Mouse (Mus musculus) spleen, adult 2 months (tissue): ENCODE data around the gene D930048N14Rik.

Source experiments
- CTCF ChIP-seq: fragments of 200-500 bp; IDR thresholded peaks from 2 replicates; pipeline ENCODE4 v1.5.1; 2011; ENCODE audit warnings: mild to moderate bottlenecking, inconsistent platforms; ENCODE audit not compliant: insufficient read depth, insufficient read length, insufficient replicate concordance; ENCODE audit errors: extremely low read depth
- POLR2A ChIP-seq: fragments of 200-500 bp; IDR thresholded peaks from 2 replicates; pipeline ENCODE4 v1.6.1; 2011; ENCODE audit warnings: low read depth, low read length, inconsistent platforms

DNA sequence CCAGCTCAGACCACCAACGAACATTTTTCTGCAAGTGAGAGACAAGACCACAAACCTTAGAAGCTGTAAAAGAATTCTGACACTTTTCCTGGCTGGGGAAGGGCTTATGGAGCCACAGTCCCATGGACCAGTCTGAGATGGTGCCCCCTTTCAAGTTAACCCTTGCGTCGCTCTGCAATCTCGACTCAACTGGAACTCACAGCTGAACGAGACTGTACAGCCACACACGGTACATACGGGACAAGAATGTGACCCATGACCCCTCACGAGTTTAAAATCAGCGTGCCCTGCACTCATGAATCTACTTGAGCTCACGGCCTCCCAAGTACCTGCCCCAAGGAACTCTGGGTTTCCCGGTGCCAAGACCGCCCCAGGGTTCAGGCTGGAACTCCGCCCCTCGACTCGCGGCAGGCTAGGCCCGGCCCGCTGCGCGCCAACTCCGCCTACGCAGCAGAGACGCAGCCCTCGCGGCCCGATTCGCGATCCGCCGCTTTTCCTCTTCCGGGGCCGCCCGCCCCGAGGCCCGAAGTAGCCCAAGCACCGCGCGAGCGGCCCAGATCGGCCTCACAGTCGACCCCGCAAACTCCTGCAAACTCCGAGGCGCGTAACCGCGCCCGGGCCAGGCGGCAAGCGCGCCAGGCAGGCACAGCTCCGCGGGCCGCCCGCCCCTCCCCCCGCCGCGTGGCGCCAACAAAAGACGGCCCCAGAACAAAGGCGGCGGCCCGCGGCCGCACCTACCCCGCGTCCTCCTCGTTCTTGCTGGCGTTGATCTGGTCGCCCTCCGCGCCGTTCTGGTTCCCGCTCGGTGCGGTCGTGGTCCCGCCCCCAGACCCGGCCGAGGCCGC, 44.9 kb upstream of the D930048N14Rik start:
- TF ChIP-seq POLR2A (peak; percentile 48), CTCF (no peak)
